Mouse (Mus musculus) CH12.LX (cell line): Measurements from ENCODE around the gene Car14.

Experiments
- CHD2 ChIP-seq: IDR thresholded peaks from 2 replicates; pipeline ENCODE4 v1.6.1; 2011; ENCODE audit warnings: low read length, improper control_type of control experiment
- CTCF ChIP-seq, 2 experiments: IDR thresholded peaks in 1 of 2; conservative IDR thresholded peaks in 1 of 2; 2 replicates each; pipeline ENCODE4 v1.5.1; 2011 to 2012; ENCODE audit warnings: low read depth in 2 of 2, low read length in 2 of 2, improper control_type of control experiment in 1 of 2, inconsistent platforms in 1 of 2, mild to moderate bottlenecking in 1 of 2, moderate library complexity in 1 of 2
- E2F4 ChIP-seq: IDR thresholded peaks from 2 replicates; pipeline ENCODE4 v1.6.1; 2011; ENCODE audit warnings: low read depth, low read length, improper control_type of control experiment; ENCODE audit not compliant: insufficient replicate concordance
- MAFK ChIP-seq: IDR thresholded peaks from 2 replicates; pipeline ENCODE4 v1.6.1; 2011; ENCODE audit warnings: low read length, improper control_type of control experiment; ENCODE audit not compliant: insufficient replicate concordance
- MEF2A ChIP-seq: IDR thresholded peaks from 2 replicates; pipeline ENCODE4 v1.6.1; 2014; ENCODE audit warnings: low read depth, mild to moderate bottlenecking, inconsistent platforms, low read length, improper control_type of control experiment, borderline replicate concordance
- POLR2A ChIP-seq: IDR thresholded peaks from 2 replicates; pipeline ENCODE4 v1.6.1; 2011; ENCODE audit warnings: low read depth, mild to moderate bottlenecking, improper control_type of control experiment, low read length
- RAD21 ChIP-seq: IDR thresholded peaks from 2 replicates; pipeline ENCODE4 v1.6.1; 2011; ENCODE audit warnings: low read depth, mild to moderate bottlenecking, low read length, improper control_type of control experiment, moderate library complexity
- USF2 ChIP-seq: conservative IDR thresholded peaks from 2 replicates; pipeline ENCODE4 v1.6.1; 2011; ENCODE audit warnings: low read depth, low read length, improper control_type of control experiment

DNA sequence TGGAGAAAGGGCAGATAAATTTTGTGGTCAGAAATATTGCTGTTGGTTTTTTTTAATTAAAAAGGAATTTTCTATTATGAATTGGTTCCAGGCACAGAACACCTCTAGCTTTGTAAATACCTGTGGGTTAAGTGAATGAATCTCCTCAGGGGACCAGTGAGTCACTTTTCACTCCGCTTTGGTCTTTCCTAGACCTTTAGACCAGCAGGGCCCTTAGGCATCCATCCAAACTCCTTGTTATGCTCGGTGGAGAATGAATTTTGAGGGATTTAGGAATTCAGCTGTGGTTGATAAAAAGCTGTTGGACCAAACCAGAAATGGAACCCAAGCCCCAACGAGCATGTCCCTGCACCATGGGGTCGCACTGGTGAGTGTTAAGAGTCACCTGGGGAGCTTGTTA lies 3.1 kb upstream of the Car14 start:
- TF ChIP-seq CTCF (conservative IDR thresholded peaks at IDR 0.05 in 1 of 2, IDR thresholded peaks at IDR 0.05 in 1 of 2; ENCODE audit: low read depth in 2 of 2, low read length in 2 of 2) (no peak), MEF2A (no peak), CHD2 (no peak), POLR2A (no peak), MAFK (no peak), USF2 (no peak), RAD21 (no peak), E2F4 (no peak)
